Mouse (Mus musculus) cortical plate, adult 2 months (tissue): ENCODE measurements around the gene Urgcp. TPM values are rescaled to one million over a fixed set of nuclear protein-coding genes. Genes with fewer than 3 reads are reported as not detected.

ENCODE experiments used
- H3K27ac ChIP-seq: fragments of 200-500 bp; 2 replicates; pipeline ENCODE4 v1.5.1; 2012; ENCODE audit warnings: low read length, control low read depth, inconsistent platforms; ENCODE audit not compliant: insufficient read depth
- H3K4me1 ChIP-seq: fragments of 200-500 bp; 2 replicates; pipeline ENCODE4 v1.6.1; 2011; ENCODE audit warnings: low read length; ENCODE audit not compliant: control insufficient read depth, insufficient read depth
- H3K4me3 ChIP-seq: fragments of 200-500 bp; 2 replicates; pipeline ENCODE4 v1.5.1; 2011; ENCODE audit warnings: mild to moderate bottlenecking, low read length, control low read depth; ENCODE audit not compliant: insufficient read depth
- CTCF ChIP-seq: fragments of 200-500 bp; IDR thresholded peaks from 2 replicates; pipeline ENCODE4 v1.5.1; 2011; ENCODE audit warnings: mild to moderate bottlenecking, control low read depth, low read length; ENCODE audit not compliant: insufficient read depth; ENCODE audit errors: extremely low read depth
- POLR2A ChIP-seq: fragments of 200-500 bp; IDR thresholded peaks from 2 replicates; pipeline ENCODE4 v1.6.1; 2011; ENCODE audit warnings: mild to moderate bottlenecking, low read length, control low read depth; ENCODE audit not compliant: insufficient read depth; ENCODE audit errors: extremely low read depth
- polyA plus RNA-seq: library from polyadenylated mRNA; depleted of rRNA; stranded (reverse); fragments of >200 nt; gene quantifications from 2 replicates; pipeline ENCODE4 v1.2.3, GENCODE M21; 2012

The Urgcp gene
- polyA plus RNA-seq, 1 experiment = 33.0 TPM

DNA sequence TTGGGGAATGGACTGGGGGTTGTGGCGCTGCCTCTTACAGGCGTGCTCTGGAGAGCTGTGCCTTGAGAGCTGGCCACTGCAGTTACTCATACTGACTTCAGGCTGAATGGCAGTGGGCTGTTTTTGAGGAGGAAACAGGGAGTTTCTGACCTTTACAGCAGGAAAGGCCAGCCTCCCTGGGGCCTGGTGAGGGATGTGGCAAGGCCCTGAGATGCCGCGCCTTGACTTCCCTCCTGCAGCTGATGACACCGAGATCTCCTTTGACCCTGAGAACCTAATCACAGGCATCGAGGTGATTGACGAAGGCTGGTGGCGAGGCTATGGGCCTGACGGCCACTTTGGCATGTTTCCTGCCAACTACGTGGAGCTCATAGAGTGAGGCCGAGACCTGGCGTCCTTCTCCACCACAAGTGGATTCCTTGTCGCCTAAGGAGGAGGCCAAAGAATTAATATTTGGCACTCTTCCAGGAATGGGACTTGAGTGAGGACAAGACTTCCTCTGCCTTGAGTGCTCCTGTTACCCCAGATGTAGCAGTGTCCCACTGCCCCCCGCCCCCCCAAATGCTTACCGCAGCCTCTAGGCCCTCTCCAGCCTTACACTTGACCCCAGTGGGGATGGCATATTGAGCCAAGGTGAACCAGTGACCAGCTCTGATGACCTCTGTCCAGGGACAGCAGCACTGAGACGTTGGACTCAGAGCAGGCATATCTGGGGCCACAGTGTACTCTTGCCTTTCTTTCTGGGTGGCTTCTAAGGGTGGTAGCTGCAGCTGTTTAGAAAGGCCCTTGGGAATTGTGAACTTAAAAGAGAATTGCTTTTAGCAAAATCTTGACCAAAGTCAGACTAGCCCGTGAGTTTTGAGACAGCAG lies 37.7 kb upstream of the Urgcp start:
- Histone ChIP-seq H3K4me3 (no peak overlapping the region), H3K4me1 (no peaks in the 10 kb centered on the region; the same call in none of the 2 replicates), H3K27ac (no peak overlapping the region)
- TF ChIP-seq POLR2A (no peak), CTCF (no peak)

- Histone ChIP-seq H3K4me3 (no peak overlapping the region), H3K27ac (no peak overlapping the region)
- TF ChIP-seq POLR2A (no peak), CTCF (no peak)
These were observed 35.8 kb upstream of the Urgcp start for GRCm38 (mm10) chr11:5797928-5798327.

GRCm38 (mm10) chr11:5797371-5797770 lies 35.2 kb upstream of the Urgcp start:
- Histone ChIP-seq H3K27ac (no peak overlapping the region), H3K4me3 (no peak overlapping the region), H3K4me1 (no peaks in the 10 kb centered on the region; the same call in none of the 2 replicates)
- TF ChIP-seq CTCF (no peak), POLR2A (no peak)

More at GRCm38 (mm10) chr11:5797928-5798327, 35.8 kb upstream of the Urgcp start:
- H3K4me1 ChIP-seq = no peaks in the 10 kb centered on the region; the same call in none of the 2 replicates

GRCm38 (mm10) chr11:5796939-5797338 lies 34.8 kb upstream of the Urgcp start:
- Histone ChIP-seq H3K4me1 (no peaks in the 10 kb centered on the region; the same call in 1 of the 2 replicates), H3K27ac (no peak overlapping the region), H3K4me3 (no peak overlapping the region)
- TF ChIP-seq POLR2A = no peak
- TF ChIP-seq CTCF = no peak

DNA sequence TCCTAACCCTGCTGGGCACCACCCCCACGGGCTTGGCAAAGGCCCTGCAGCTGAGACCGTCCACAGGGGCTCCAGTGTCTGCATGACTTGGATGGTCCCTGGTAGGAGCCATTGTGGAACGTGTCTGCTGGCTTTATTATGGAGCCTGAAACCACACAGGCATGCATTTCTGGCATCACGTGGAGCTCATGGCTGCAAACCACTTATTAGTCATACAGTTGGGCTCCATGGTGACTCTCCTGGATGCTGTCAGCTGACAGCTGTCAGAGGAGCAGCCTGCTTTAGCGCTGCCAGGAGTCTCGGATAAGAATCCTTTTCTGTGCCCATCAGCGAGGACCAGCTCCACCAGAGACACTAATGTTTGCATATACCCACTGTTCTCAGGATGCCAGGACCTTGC lies 33.5 kb upstream of the Urgcp start:
- Histone ChIP-seq H3K4me1 (no peaks in the 10 kb centered on the region; the same call in 1 of the 2 replicates), H3K27ac (peak overlapping the region; percentile 81; the same call in 1 of the 2 replicates)
- TF ChIP-seq CTCF (no peak), POLR2A (no peak)

GRCm38 (mm10) chr11:5795290-5795689 lies 33.1 kb upstream of the Urgcp start:
- TF ChIP-seq CTCF (no peak), POLR2A (no peak)

More for the DNA sequence above, 33.5 kb upstream of the Urgcp start:
- H3K4me3 ChIP-seq = no peak overlapping the region

DNA sequence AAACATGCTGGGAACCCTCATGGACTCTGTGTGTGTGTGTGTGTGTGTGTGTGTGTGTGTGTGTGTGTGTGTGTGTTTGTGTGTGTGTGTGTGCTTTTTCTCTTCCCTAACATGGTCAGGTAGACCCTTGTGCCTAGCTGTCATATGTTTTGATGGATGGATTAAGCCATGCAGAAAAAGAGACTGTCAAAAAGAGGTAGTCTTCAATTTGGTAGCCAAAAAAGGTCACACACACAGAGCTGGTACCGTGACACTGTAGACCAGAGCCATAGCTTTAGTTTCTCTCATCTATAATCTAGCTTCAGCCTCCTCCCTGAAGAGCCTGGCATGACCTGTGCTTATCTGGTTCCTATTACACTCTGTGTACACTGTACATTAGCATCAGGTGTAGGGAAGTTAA lies 28.3 kb upstream of the Urgcp start:
- TF ChIP-seq CTCF = no peak
- TF ChIP-seq POLR2A = no peak
- Histone ChIP-seq H3K27ac (no peak overlapping the region), H3K4me3 (no peak overlapping the region), H3K4me1 (peaks cover 4% of the 10 kb centered on the region)

More at GRCm38 (mm10) chr11:5795290-5795689, 33.1 kb upstream of the Urgcp start:
- no peak overlapping the region for H3K4me3 ChIP-seq
- H3K27ac ChIP-seq = peak overlapping the region; percentile 81; the same call in 1 of the 2 replicates
- H3K4me1 ChIP-seq = no peaks in the 10 kb centered on the region; the same call in 1 of the 2 replicates

- no peak overlapping the region for H3K4me3 ChIP-seq
- peaks cover 4% of the 10 kb centered on the region for H3K4me1 ChIP-seq
- TF ChIP-seq POLR2A = no peak
- no peak for TF ChIP-seq CTCF
- no peak overlapping the region for H3K27ac ChIP-seq
These were observed 27.7 kb upstream of the Urgcp start for GRCm38 (mm10) chr11:5789754-5790333.

DNA sequence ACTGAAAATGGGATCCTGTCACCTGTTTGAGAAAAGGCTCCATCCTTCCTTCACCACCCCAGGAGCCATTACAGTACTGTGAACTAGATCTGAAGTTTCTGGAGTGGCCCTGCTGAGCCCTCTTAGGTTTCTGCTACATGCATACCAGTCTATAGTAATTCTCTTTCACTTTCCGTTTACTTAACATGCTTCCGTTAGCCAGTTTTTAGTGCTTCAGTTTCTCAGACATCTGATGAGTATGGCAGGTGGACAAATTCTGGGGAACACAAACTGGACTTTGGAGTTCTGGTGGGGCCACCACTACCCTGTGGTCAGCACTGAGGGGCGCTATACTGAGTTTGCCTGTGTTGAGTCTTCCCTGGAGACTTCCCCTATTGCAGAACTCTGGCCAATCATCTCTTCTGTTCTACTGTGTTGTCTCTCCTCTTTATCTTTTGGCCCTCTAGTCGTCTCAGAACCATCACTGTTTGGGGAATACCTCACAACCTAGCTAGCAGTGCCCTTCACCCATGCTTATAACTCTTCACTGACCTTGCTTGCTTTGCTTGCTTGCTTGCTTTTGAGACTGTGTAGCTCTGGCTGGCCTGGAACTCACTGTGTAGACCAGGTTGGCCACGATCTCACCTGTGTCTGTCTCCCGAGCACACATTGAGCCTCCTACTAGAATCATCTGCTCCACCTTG lies 27.0 kb upstream of the Urgcp start:
- peak overlapping the region; percentile 70 for H3K4me3 ChIP-seq
- TF ChIP-seq POLR2A (no peak), CTCF (no peak)
- peaks cover 4% of the 10 kb centered on the region for H3K4me1 ChIP-seq
- no peak overlapping the region for H3K27ac ChIP-seq
